Mouse (Mus musculus): ENCODE results near the gene Kcnh4.

DNA sequence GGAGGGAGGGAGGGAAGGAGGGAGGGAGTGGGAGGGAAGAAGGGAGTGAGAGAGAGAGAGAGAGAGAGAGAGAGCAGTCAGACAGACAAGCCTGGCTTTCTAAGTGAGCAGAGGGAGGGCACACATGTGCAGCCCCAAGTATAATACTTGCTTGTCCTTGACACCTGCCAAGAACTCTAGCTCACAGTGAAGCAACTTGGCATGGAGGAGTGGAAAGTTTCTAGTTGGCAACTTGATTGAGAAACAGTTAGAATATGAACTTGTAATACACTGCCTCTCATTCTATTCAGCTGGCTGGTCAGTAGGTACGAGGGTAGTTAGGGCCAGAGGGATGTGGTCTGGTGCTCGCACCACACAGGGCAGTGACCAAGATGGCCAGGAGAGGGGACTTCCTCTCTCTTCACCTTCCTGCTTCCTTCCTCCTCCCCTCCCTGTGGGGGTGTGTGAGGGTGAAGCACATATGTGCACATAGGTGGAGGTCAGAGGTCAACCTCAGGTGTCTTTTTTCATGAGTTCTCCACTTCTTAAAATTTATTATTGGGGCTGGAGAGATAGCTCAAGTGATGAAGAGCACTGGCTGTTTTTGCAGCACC is 31.8 kb upstream of the Kcnh4 start:
- TF ChIP-seq CTCF (IDR thresholded peaks at IDR 0.05; ENCODE audit: borderline replicate concordance, extremely low read depth, insufficient read depth, insufficient read length), result no peak
- no peak for TF ChIP-seq POLR2A (IDR thresholded peaks at IDR 0.05; ENCODE audit: borderline replicate concordance, extremely low read depth, insufficient read depth, insufficient read length, poor library complexity, severe bottlenecking)
